Mouse (Mus musculus) myocyte (in vitro differentiated cells): ENCODE data around the gene Mex3d.
A peak's percentile ranks its signal among the peaks of the same experiment; 100 is the strongest.

Source experiments
- CEBPB ChIP-seq: IDR thresholded peaks from 2 replicates; pipeline ENCODE4 v1.6.1; 2011; ENCODE audit warnings: mild to moderate bottlenecking, moderate library complexity; ENCODE audit not compliant: poor library complexity, insufficient read depth, severe bottlenecking
- E2F4 ChIP-seq: IDR thresholded peaks from one replicate; pipeline ENCODE4 v1.6.1; 2011; ENCODE audit warnings: mild to moderate bottlenecking, control low read depth, moderate library complexity; ENCODE audit not compliant: insufficient read depth
- MAX ChIP-seq: IDR thresholded peaks from one replicate; pipeline ENCODE4 v1.6.1; 2011; ENCODE audit warnings: low read depth, mild to moderate bottlenecking, control low read depth
- MYOD1 ChIP-seq, 3 experiments: IDR thresholded peaks; one replicate each; pipeline ENCODE4 v1.6.1; 2011; ENCODE audit warnings: control low read depth in 2 of 3, low read depth in 2 of 3, mild to moderate bottlenecking in 2 of 3, moderate library complexity in 1 of 3; ENCODE audit not compliant: insufficient read length in 2 of 3, control insufficient read depth in 1 of 3
- MYOG ChIP-seq, 3 experiments: IDR thresholded peaks; one replicate each; pipeline ENCODE4 v1.6.1; 2011; ENCODE audit warnings: control low read depth in 2 of 3, low read depth in 2 of 3, mild to moderate bottlenecking in 2 of 3; ENCODE audit not compliant: insufficient read length in 2 of 3, control insufficient read depth in 1 of 3, insufficient read depth in 1 of 3
- POLR2A ChIP-seq: IDR thresholded peaks from one replicate; pipeline ENCODE4 v1.6.1; 2011; ENCODE audit warnings: low read depth, mild to moderate bottlenecking, control low read depth, moderate library complexity; ENCODE audit not compliant: insufficient read length
- POLR2AphosphoS2 ChIP-seq: IDR thresholded peaks from one replicate; pipeline ENCODE4 v1.6.1; 2011; ENCODE audit warnings: low read depth, control low read depth; ENCODE audit not compliant: insufficient read length
- REST ChIP-seq: IDR thresholded peaks from one replicate; pipeline ENCODE4 v1.6.1; 2011; ENCODE audit warnings: mild to moderate bottlenecking, control low read depth, moderate library complexity; ENCODE audit not compliant: insufficient read depth, insufficient read length
- SRF ChIP-seq: IDR thresholded peaks from one replicate; pipeline ENCODE4 v1.6.1; 2011; ENCODE audit warnings: low read depth; ENCODE audit not compliant: control insufficient read depth, insufficient read length
- TCF12 ChIP-seq: IDR thresholded peaks from one replicate; pipeline ENCODE4 v1.6.1; 2011; ENCODE audit warnings: mild to moderate bottlenecking, control low read depth; ENCODE audit not compliant: poor library complexity, insufficient read depth, severe bottlenecking
- TCF3 ChIP-seq: IDR thresholded peaks from one replicate; pipeline ENCODE4 v1.6.1; 2011; ENCODE audit warnings: low read depth, control low read depth; ENCODE audit not compliant: insufficient read length
- USF1 ChIP-seq: IDR thresholded peaks from one replicate; pipeline ENCODE4 v1.6.1; 2011; ENCODE audit warnings: low read depth, mild to moderate bottlenecking, control low read depth, moderate library complexity

GRCm38 (mm10) chr10:80398719-80399190 is 11.3 kb upstream of the Mex3d start:
- no peak for TF ChIP-seq TCF12
- peak; percentile 96 for TF ChIP-seq POLR2A
- no peak for TF ChIP-seq USF1
- peak; percentile 99 for TF ChIP-seq POLR2AphosphoS2
- TF ChIP-seq CEBPB: no peak
- TF ChIP-seq MAX: no peak
- peak in 2 of 3 experiments; percentile 35 to 66 for TF ChIP-seq MYOD1 (IDR thresholded peaks at IDR 0.05; ENCODE audit: control insufficient read depth in 1 of 3, insufficient read length in 2 of 3, low read depth in 2 of 3)
- TF ChIP-seq E2F4: no peak
- no peak for TF ChIP-seq TCF3
- TF ChIP-seq MYOG (IDR thresholded peaks at IDR 0.05; ENCODE audit: control insufficient read depth in 1 of 3, insufficient read depth in 1 of 3, insufficient read length in 2 of 3, low read depth in 2 of 3): peak in 2 of 3 experiments; percentile 58 to 60
- TF ChIP-seq REST: peak; percentile 8
- peak; percentile 83 for TF ChIP-seq SRF
